Mouse (Mus musculus) megakaryocyte, embryonic 14.5 days (primary cell): ENCODE measurements around the gene Ppp1r12b.

Experiments
- FLI1 ChIP-seq: IDR thresholded peaks from 2 replicates; pipeline ENCODE4 v1.6.1; 2012; ENCODE audit warnings: low read length, inconsistent platforms, mixed read lengths
- GATA1 ChIP-seq: IDR thresholded peaks from 3 replicates; pipeline ENCODE4 v1.6.1; 2012; ENCODE audit warnings: mixed read lengths, low read length, inconsistent platforms, borderline replicate concordance

- TF ChIP-seq GATA1 (no peak), FLI1 (no peak)
These were observed 32.2 kb upstream of the Ppp1r12b start for GRCm38 (mm10) chr1:134987962-134988341.
